Mouse (Mus musculus): ENCODE data around the gene Sohlh1.

DNA sequence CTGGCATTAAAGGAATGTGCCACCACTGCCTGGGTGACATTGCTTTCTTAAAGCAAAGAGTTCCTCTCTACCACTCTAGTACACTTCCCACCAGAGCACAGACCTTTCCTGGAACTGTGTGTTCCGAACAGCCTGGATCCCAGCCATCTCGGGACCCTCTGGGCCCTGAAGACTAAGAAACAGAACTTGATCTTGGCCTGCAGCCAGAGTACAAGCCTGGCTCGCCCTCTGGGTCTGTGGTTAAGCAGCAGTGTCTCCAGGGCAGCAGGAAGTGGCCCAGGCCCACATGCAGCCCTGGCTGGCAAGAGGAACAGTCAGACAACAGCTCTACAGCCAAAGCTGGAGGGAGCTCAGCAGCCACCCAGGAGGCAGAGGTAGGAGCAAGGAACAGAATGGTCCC is 5.6 kb upstream of the Sohlh1 start:
- TF ChIP-seq POLR2A (IDR thresholded peaks at IDR 0.05; ENCODE audit: control insufficient read depth, low read depth, low read length) (no peak), CTCF (IDR thresholded peaks at IDR 0.05; ENCODE audit: control insufficient read depth, insufficient read depth, insufficient replicate concordance, low read depth, low read length) (no peak)
